Comparison of ENCODE assay signal across 8 mouse cellular contexts in genomic region chr16:78575852-78576477, GRCm38 (mm10). TPM values are rescaled to one million over a fixed set of nuclear protein-coding genes. Genes with fewer than 3 reads are reported as not detected.
A peak's percentile ranks its signal among the peaks of the same experiment; 100 is the strongest.
DNase-seq lines count a peak whose midpoint lies in the region; ATAC-seq and TF ChIP-seq lines count a peak whose summit lies in the region.

No protein-coding gene starts in this region.

- peaks cover 2% of the 10 kb centered on the region; the same call in 1 of the 2 replicates for H3K4me1 ChIP-seq in spleen, adult 2 months (ENCODE audit: control insufficient read depth, insufficient read depth, insufficient read length)
- H3K4me1 ChIP-seq in forebrain, embryonic 14.5 days (ENCODE audit: control insufficient read depth, insufficient read depth, low read length), result peaks cover 20% of the 10 kb centered on the region
- H3K4me1 ChIP-seq in intestine, postnatal 0 days (replicated peaks; ENCODE audit: control insufficient read depth, insufficient read depth, low read length), result no peaks in the 10 kb centered on the region
- 0 out of 2 replicates have a peak, but pooled peaks cover 2% of the 10 kb centered on the region for H3K4me1 ChIP-seq in small intestine, adult 2 months (ENCODE audit: control insufficient read depth, insufficient read depth, insufficient read length, low read length)

- ATAC-seq in forebrain, embryonic 14.5 days, result peak; percentile 77
- peak; percentile 52 for ATAC-seq in intestine, postnatal 0 days

- no peak for TF ChIP-seq POLR2A in spleen, adult 2 months (IDR thresholded peaks at IDR 0.05; ENCODE audit: low read depth, low read length)
- TF ChIP-seq POLR2A in small intestine, adult 2 months (IDR thresholded peaks at IDR 0.05; ENCODE audit: low read depth, low read length), result no peak

- peak overlapping the region; percentile 97 for H3K4me3 ChIP-seq in spleen, adult 2 months (ENCODE audit: extremely low read depth, insufficient read depth, insufficient read length)
- peak overlapping the region; percentile 69 for H3K4me3 ChIP-seq in forebrain, embryonic 14.5 days (ENCODE audit: low read depth, low read length)
- H3K4me3 ChIP-seq in intestine, postnatal 0 days (ENCODE audit: low read depth, low read length), result peak overlapping the region; percentile 67
- peak overlapping the region; percentile 84 for H3K4me3 ChIP-seq in small intestine, adult 2 months (ENCODE audit: low read depth, low read length)

- H3K9ac ChIP-seq in forebrain, embryonic 14.5 days (ENCODE audit: low read length), result peak overlapping the region; percentile 82
- H3K9ac ChIP-seq in intestine, postnatal 0 days (ENCODE audit: low read depth, low read length), result peak overlapping the region; percentile 69

- DNase-seq in adrenal gland, postnatal 25 days, result peak; percentile 71
- DNase-seq in adrenal gland, adult 18-20 months (ENCODE audit: low spot score in 2 of 2), result no peak
- DNase-seq in spleen, adult 2 months (ENCODE audit: low read depth in 1 of 2, low spot score in 2 of 2), result no peak
- DNase-seq in spleen, postnatal 36 days (ENCODE audit: low spot score in 2 of 2), result no peak
- peak; percentile 76 for DNase-seq in forebrain, embryonic 14.5 days (ENCODE audit: low spot score)
- peak; percentile 47 for DNase-seq in lung, postnatal 25 days (ENCODE audit: low spot score)

- H3K27ac ChIP-seq in spleen, adult 2 months (ENCODE audit: insufficient read depth, low read length), result peak overlapping the region; percentile 89
- H3K27ac ChIP-seq in forebrain, embryonic 14.5 days (ENCODE audit: low read depth, low read length), result peak overlapping the region; percentile 81
- H3K27ac ChIP-seq in intestine, postnatal 0 days (ENCODE audit: low read depth, low read length), result peak overlapping the region; percentile 82
- peak overlapping the region; percentile 71 for H3K27ac ChIP-seq in small intestine, adult 2 months (ENCODE audit: insufficient read depth, low read depth, low read length)

- TF ChIP-seq CTCF in spleen, adult 2 months (IDR thresholded peaks at IDR 0.05; ENCODE audit: extremely low read depth, insufficient read depth, insufficient read length, insufficient replicate concordance), result no peak
- TF ChIP-seq CTCF in intestine, postnatal 0 days (IDR thresholded peaks at IDR 0.05; ENCODE audit: low read depth), result no peak
- no peak for TF ChIP-seq CTCF in small intestine, adult 2 months (IDR thresholded peaks at IDR 0.05; ENCODE audit: extremely low read depth, insufficient read length, insufficient replicate concordance, low read depth, low read length)

- under 1% methylated on average over 41 of the region's 41 CpGs for WGBS in spleen, adult 2 months
- WGBS in forebrain, embryonic 14.5 days, result under 1% methylated on average over 41 of the region's 41 CpGs
- 1% methylated on average over 41 of the region's 41 CpGs for WGBS in intestine, postnatal 0 days
- 1% methylated on average over 41 of the region's 41 CpGs for WGBS in small intestine, adult 2 months

- no peaks in the 10 kb centered on the region for H3K9me3 ChIP-seq in forebrain, embryonic 14.5 days (replicated peaks; ENCODE audit: control insufficient read depth, low read length)
- no peaks in the 10 kb centered on the region for H3K9me3 ChIP-seq in intestine, postnatal 0 days (ENCODE audit: control insufficient read depth)

- H3K4me2 ChIP-seq in forebrain, embryonic 14.5 days (ENCODE audit: low read length), result peak overlapping the region; percentile 72
- peak overlapping the region; percentile 92 for H3K4me2 ChIP-seq in intestine, postnatal 0 days (replicated peaks; ENCODE audit: low read depth)

- H3K36me3 ChIP-seq in spleen, adult 2 months (ENCODE audit: control insufficient read depth, insufficient read depth, low read length), result 0 out of 2 replicates have a peak, but pooled peaks cover 4% of the 10 kb centered on the region
- H3K36me3 ChIP-seq in forebrain, embryonic 14.5 days (ENCODE audit: control insufficient read depth, insufficient read depth, low read length), result no peaks in the 10 kb centered on the region
- H3K36me3 ChIP-seq in intestine, postnatal 0 days (ENCODE audit: control insufficient read depth, insufficient read depth), result no peaks in the 10 kb centered on the region
- 0 out of 2 replicates have a peak, but pooled peaks cover 1% of the 10 kb centered on the region for H3K36me3 ChIP-seq in small intestine, adult 2 months (ENCODE audit: control insufficient read depth, insufficient read depth, low read length)

- no peaks in the 10 kb centered on the region for H3K27me3 ChIP-seq in spleen, adult 2 months (ENCODE audit: control insufficient read depth, insufficient read depth, low read length)
- no peaks in the 10 kb centered on the region for H3K27me3 ChIP-seq in forebrain, embryonic 14.5 days (replicated peaks; ENCODE audit: control insufficient read depth, insufficient read depth, low read length)
- H3K27me3 ChIP-seq in intestine, postnatal 0 days (replicated peaks; ENCODE audit: control insufficient read depth, insufficient read depth, low read length), result no peaks in the 10 kb centered on the region
- H3K27me3 ChIP-seq in small intestine, adult 2 months (ENCODE audit: control insufficient read depth, insufficient read depth, low read length), result no peaks in the 10 kb centered on the region

RNA-seq across cellular contexts. Expression of gene D16Ertd472e, which starts 0.5 kb away (rescaled TPM):
- total RNA-seq in adrenal gland, postnatal 25 days (2021), result 32.2 and 38.4 TPM in 2 replicates
- total RNA-seq in adrenal gland, adult 18-20 months (2021), result 10 to 100 TPM; 27.2 to 67.6 TPM
- 6.4 and 9.4 TPM in 2 replicates for polyA plus RNA-seq in spleen, adult 2 months (2012; rRNA removed)
- 7.3 and 9.8 TPM in 2 replicates for polyA plus RNA-seq in forebrain, embryonic 14.5 days (2014; fragmentation: Nextera tagmentation; extraction: Ambion mirVana)
- 3.1 TPM in 2 replicates for polyA plus RNA-seq in intestine, postnatal 0 days (2015; fragmentation: Nextera tagmentation; extraction: Ambion mirVana)
- polyA plus RNA-seq in small intestine, adult 2 months (2012; rRNA removed), result 1.1 and 2.3 TPM in 2 replicates

Comparison
In these comparisons a context has a peak if more than half of its experiments do, and no peak if none do; other contexts are left out.
1. DNase-seq: peak in adrenal gland, postnatal 25 days (single experiment), forebrain, embryonic 14.5 days (single experiment) and lung, postnatal 25 days (single experiment); none in adrenal gland, adult 18-20 months (0 of 2), spleen, adult 2 months (0 of 2) and spleen, postnatal 36 days (0 of 2).
2. Peak in every context shown above with its lines, with median percentiles within 50 percentile points of each other: H3K27ac ChIP-seq and H3K4me3 ChIP-seq.